Mouse (Mus musculus): ENCODE measurements around the gene Dapk2.

Gene Dapk2

DNA sequence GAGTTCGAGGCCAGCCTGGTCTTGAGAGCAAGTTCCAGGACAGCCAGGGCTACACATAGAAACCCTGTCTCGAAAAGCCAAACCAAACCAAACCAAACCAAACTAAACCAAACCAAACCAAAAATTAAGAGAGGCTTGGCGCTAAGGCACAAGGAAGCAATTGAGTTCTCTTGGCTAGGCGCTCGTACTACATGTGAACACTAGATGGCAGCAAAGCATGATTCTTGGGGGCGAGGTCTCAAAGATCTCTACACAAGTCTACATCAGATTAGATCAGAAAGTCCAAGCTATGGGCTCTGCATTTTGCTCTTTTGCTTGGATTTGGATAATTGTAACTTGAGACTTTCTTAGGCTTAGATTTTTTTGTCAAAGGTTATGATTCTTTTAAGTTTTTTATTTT is 13.8 kb upstream of the Dapk2 start:
- peak; percentile 68 for DNase-seq

DNA sequence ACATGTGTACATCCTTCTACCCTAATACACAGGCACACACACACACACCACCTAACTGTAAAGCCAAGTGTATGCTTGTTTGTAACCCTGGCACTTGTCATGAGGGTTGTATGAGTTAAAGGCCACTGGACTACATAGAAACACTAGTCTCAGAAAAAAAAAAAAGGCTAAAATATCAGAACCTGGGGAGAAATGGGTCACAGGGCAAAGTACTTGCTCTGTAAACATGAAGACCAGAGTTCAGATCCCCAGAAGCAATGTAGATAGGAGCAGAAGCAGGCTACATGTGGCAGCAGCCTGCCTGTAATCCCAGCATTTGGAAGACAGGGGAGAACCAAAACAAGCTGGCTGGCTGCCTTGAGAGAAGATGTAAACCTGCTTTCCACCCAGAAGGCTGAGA is 11.9 kb upstream of the Dapk2 start:
- DNase-seq, result no peak

DNA sequence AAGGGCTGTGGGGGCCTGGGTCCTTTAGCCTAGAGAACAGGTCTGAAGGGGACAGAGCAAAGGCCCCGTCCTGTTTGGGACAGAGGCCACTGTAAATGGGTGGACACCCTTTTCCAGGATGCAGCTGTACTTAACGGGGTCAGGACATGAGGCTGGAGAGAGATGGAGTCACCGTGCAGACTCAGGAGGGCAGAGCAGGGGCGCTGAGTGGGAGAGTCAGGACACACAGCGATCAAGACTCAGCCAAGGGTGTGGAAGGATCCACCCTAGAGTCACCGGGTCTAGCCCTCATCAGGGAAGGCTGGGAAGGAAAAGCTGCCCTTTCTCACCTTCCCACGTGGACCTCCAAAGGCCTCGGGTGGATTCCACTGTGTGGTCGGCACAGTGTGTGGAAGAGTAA is 6.0 kb upstream of the Dapk2 start:
- DNase-seq, result no peak

DNA sequence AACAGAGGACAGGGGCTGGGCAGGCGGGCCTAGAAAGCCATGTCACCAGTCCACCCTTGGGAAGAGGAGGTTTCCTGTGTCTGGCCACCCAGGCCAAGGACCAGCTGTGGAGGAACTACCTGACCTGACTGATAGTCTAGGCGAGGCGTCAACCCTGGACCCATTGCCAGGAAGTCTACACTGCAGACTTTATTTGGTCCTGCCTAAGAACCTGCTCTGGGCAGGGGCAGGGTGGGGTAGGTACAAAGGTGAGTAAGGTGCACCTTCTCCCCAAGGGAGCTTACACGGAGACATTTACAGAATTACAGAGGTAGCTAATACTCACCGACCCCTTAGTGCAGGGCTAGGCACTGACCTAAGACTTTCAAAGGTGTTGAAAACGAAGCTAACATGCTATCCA is 4.4 kb upstream of the Dapk2 start:
- no peak for DNase-seq

DNA sequence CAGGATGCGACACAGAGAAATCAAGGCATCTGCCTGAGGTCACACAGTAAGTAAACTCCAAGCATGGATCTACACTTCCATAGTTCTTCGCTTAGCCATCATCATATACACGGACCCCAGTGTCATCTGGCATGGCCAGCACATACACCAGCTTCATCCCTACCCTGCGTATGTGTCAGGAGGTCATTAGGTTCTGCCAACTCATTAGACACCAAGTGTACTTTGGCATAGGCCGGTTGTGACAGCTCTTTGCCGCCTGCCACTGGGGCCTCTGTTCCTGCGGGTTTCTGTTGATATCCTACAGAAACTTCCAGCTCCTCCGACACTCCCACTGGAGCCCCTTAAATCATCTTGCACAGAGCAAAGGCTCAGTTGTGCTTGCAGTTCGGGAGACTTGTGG is 4.0 kb upstream of the Dapk2 start:
- no peak for DNase-seq

DNA sequence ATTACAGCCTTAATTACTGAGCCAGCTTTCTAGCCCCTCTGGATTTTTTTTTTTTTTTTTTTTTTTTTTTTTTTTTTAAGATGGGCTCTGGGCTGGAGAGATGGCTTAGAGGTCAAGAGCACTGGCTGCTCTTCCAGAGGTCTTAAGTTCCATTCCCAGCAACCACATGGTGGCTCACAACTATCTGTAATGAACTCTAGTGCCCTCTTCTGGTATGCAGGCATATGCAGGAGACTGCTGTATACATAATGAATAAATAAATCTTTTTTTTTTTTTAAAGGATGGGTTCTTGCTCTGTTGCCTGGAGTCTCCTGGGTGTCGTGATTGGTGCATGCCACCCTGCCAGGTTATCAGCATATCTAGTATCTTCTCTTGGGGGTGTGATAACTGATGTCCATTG is 2.5 kb upstream of the Dapk2 start:
- no peak for DNase-seq

DNA sequence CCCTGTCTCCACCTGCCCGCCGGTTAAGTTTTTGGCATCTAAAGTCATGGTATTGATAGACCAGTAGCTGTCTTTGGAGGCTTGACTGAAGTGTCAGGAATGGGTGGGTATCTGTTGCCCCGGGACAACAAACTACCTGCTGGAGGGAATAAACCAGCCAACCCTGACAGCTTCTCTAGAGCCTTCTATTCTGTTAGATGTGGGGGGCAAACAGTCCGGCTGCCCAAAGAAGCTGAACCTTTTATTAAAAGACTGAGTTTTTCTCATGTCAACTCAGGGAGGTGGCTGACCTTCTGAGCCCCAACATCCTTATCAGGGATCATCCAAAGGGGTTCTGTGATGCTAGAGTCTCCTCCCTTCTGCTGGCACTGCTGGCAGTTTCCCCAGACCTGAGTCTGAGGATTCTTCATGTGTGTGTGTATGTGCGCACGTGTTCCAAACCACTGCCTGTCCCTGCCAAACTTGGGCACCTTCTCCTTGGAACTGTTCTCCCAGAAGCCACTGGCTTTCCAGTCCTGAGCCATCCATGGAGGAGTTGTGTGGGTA is 935 bp downstream of the Dapk2 start:
- no peak for DNase-seq

DNA sequence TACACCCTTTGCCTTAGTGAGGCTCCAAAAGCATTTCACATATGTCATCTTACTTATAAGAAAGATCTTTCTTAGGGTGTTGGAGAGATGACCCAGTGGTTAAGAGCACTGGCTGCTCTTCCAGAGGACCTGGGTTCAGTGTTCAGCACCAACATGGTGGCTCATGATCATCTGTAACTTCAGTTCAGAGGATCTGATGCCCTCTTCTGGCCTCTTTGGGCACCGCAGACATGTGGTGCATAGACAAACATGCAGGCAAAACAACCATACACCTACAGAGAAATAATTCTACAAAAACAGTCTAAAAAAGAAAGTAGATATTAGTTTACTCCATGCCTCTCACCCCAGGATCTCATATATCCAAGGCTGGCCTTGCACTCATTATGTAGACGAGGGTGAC is 2.1 kb downstream of the Dapk2 start:
- DNase-seq, result no peak

DNA sequence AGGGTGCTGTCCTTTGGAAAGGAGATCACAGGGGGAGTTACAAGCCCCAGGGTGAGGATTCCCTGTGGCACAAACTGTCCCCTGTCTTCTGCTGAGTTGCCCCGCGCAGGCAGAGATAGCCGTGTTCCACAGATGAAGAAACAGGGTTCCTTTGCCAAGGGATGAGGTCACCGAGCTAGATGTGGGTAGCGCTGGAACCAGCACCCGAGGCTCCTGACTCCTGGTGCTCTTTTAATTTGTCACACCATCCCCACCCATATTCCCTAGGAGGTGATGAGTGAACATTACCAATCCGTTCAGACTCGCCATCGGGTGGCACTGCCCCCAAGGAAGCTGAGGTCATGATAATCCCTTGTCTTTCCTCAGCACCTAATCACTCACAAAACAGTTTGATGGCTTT is 5.0 kb downstream of the Dapk2 start:
- no peak for DNase-seq

DNA sequence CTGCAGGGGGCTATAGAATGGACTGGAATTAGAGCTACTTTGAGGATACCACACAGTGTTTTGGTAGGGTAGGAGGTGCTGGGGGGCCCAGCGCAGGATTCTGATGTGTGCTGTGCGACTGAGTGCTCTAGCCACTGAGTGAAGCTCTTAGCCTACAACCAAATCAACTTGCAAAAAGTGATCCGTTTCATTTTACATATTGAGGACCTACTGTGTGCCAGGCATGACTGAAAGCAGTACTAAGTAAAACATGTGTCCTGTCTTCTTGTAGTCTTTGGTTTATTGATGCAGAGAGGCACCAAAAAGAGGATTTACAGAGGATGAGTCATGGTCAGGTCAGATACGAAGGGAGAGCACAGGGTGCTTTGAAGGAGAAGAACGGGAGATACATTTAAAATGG is 9.2 kb downstream of the Dapk2 start:
- no peak for DNase-seq

DNA sequence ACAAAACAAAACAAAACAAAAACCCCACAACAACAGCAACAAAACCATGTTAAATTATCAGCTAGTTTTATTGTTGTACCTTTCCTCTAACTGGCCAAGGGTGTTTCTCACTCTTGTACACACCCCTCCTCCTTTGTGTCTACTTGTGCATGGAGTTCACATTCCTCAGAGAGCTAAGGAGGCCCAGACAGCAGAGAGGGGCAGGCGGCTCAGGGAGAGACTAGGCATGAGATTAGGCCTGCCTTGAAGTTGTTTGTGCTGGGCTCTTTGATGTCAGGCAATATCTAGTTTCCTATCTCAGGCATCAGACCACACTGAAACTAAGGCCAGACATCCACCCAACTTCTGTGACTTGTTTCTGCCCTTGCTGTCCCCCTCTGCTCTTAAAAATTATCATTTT is 10.2 kb downstream of the Dapk2 start:
- no peak for DNase-seq

DNA sequence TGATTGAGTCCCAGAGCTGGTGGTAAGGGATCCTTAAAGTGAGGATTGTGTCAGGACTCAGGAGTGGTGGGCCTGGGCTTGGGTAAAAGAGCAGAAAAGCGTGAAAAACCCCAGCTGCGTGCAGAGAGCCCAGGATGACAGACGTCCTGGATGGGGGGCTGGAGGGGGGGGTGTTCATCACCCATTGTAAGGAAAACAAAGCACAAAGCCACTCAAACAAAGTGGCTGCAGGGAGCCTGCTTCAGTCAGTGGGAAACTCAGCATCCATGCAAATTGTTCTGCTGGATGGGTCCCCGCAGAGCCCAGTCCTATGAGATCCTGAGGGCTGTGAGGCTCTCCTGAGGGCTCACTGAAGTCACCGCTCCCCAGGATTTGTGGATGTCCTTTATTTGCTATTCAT is 12.5 kb downstream of the Dapk2 start:
- no peak for DNase-seq

DNA sequence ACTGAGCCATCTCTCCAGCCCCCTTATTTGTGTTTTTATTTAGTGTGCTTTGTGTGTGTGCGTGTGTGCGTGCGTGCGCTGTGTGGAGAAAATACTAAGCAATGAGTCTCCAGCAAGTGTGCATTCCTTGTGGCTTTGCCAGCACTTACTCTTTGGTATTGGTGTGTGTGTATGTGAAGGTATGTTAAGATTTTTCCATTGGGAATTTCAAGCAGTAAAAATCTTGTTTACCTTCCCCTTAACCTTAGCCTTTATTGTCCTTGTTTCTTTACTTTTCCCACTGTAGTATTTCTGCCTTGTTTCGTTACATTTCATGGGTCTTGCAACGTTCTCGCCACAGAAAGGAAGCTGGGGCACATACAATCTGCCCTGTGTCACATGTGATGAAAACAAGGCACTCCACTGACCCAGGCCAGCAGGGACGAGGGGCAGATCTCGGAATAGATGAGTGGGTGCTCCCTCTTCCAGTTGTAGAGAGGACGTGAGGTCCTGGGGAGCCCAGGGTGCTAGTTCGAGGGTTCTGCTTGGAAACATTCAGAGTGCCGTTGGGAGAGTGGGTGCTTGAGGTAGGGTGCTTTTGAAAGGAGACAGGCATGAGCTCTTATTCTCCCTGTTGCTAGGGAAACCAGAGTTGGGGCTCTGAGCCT is 13.4 kb downstream of the Dapk2 start:
- no peak for DNase-seq

DNA sequence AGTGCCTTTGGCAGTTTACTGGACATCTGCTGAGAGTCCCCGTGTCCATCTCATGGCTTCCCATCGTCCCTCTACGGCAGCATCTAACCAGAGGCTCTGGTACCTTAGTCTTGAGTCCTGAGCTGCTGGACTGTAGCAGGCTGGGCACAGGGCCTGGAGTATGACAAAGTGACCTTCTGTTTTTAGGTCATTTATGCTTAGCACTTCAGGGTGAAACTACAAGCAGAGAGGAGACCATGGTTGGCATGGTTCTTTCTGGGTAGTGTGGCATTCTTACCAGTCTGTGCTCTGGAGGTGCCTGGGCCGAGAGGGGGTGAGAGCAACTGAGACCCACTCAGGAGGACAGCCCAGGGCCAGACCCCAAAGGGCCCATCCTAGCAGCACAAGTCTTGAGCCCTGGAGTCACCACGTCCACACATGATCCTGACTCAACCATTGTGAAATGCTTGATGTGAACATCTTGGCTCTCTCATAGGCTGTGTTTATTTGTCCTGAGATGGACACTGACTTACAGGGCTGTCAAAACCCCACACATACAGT is 15.4 kb downstream of the Dapk2 start:
- no peak for DNase-seq

DNA sequence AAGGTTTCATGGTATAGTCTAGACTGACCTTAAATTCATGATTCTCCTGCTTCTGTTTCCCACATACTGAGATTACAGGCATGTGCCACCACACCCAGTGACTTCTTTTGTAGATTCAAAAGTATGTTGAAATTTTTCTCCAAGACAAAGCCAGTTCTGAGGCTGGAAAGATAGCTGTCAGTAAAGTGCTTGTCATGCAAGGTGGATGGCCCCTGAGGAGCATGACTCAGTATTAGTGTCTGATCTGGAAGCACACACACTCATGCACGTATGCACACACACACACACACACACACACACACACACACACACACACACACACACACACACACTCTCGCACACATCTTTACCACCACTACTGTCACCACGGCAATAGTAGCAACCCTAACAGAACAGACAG is 17.0 kb downstream of the Dapk2 start:
- no peak for DNase-seq

DNA sequence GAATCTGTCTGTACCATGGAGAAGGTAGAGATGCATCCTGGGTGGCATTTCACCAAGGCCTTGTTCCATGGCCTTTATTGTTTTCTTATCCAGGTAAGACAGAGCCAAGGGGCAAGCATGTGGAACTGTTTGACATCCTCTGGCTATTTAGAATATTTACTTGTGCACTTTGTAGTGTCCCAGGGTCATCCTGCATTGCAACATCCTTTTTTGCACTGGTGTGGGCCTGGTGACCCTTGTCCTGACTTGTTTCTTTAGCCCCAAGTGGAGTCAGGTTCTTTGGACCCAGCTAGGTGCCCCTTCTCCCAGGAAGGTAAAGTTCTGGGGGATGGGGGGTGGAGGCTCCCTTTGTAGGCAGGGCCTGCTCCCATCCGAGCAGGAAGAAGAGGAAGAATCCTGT is 20.0 kb downstream of the Dapk2 start:
- DNase-seq, result no peak

DNA sequence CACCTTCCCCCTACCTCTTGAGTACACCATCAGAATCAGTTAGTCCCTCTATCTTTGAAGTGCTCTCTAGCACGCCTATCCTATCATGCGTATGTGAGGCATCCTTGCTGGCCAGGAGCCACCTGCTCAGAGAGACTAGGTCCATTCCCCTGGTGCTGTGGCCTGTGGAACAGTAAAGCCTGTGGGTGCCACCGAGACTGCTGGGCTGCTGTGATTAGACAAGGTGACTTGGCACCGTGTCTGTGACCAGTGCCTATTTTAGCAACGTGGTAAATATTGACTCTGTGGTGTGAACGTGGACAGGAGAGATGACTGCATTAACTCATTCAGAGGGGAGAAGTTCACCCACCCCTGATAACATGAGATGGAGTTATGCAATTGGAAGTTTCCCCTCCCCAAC is 21.8 kb downstream of the Dapk2 start:
- no peak for DNase-seq

DNA sequence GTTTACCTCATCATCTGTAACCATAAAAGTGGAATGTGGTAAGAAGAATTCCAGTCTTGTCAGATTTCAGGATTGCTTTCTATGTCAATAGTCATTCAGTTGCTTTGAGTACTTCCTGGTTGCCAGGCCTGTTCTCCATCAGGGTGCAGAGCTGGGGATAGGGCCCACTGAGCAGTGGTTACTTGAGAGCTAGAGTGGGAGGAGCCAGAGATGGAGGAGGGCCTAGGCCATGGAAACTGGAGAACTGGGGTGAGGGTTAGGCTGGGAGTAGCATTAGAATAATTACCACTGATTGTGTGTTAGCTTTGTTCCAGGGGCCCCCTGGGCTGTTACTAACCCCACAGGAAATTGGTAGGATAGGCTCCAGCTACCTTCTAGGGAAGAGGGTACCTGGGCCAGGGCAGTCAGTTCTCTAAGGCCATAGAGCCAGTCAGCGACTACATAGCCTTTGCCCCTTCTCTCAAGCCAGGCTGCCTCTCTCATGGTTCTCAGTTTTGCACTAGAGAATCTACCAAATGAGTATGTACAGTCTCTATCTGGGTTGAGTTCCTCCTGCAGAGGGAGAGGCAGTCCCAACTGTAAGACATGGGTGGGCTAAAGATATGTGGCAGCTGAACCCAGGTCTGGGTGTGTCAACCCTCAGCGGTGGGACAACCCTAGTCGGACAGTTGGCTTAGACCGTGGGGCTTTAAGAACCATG is 23.3 kb downstream of the Dapk2 start:
- DNase-seq, result no peak

DNA sequence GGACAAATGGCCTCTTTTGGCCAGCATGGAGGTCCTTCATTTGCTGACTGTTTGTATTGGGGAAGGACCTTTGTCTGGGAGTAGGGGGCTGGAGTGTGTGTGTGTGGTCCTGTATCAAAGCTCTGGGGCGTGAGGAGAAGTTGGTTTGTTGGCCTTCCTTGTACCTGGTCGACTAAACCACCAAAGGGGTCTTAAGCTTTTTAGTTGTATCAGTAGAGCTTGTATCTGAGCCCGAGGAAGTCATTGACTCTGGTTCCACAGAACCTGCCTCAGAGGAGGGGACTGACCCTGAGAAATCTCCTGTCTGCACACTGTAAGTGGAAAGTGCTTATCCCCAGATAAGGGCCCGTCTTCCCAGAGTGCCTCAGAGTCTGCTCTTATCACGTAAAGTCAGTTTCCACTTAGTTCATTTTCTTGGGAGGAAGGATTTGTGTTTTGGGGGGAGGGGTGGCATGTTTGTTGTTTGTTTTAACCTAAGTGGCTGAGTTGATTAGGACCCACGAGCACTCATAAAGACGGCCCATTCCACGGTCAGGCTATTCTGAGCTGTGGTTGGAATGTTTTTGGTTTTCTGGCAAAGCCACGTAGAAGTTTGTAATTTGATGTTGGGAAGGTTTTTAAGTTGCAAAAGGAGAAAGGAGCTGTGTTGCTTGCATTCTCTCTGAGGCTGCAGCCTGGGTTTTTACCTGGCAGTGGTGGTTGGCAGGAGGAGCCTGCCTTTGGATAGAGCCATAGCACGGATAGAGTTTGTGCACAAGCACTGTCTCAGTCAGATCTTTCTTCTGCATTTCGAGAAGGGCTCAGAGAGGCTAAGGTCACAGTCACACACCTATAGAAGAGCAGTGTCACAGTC is 24.0 kb downstream of the Dapk2 start:
- DNase-seq, result no peak

DNA sequence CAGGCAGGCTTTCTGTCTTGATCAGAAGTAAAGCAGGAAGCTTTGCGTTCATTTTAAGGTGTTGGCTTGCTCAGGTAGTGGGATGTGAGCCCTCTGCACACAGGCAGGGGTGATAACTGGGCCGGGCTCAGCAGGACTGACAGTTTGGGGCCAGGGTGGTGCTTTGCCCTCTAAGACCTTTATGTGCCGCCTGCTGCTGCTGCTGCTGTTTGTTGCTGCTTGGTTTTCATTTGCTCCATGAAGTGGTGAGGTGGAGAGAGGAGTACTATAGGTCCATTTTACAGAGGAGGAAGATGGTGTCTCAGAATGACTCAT is 24.6 kb downstream of the Dapk2 start:
- DNase-seq, result no peak

DNA sequence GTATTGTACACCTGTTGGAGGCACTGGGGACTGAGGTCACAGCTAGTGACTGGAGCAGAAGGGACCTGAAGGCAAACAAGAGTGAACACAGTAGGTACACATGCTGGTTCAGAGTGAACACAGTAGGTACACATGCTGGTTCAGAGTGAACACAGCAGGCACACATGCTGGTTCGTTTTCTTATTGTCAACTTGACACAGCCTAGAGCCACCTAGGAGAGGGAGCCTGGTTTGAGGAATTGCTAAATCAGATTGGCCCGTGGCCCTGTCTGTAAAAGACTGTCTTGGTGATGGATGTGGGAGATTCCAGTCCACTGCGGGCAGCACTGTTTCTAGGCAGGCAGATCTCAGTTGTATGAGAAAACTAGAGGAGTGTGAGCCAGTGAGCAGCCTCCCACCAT is 25.0 kb downstream of the Dapk2 start:
- no peak for DNase-seq

DNA sequence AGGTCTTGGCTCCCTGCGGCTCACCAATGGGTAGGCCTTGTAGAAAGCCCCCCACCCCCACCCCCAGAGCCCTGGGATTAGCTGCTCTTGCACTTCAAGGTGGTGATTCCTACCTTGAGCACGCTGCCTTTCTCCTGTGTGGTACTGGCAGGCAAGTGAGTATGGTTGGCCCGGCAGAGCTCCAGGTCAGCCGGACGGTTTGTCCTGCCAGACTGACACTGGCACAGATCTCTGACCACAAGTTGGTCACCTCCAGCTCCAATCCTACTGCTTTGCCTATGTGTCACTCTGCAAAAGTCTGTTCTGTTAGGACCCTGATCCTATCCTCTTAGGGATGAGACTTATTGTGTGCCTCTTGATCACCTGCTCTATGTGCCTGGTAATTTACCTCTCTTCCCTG is 26.5 kb downstream of the Dapk2 start:
- no peak for DNase-seq

DNA sequence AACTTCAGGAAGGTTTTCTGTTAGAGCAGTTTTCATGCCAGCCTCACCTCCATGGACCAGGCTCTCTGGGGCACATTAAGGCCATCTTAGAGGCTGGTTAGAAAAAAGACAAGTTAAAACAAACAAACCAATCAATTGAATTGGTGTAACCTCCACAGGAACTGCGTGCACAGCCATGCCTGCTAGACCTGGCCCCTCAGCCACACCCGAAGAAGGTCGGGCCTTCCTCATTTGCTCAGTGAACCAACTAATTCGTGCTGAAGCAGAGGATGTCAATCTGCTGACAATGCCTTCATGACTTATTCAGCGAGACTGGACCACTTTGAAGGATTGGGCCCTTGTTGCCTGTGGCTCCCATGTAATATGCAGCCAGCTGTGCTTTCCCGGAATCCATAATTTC is 28.4 kb downstream of the Dapk2 start:
- DNase-seq, result no peak

DNA sequence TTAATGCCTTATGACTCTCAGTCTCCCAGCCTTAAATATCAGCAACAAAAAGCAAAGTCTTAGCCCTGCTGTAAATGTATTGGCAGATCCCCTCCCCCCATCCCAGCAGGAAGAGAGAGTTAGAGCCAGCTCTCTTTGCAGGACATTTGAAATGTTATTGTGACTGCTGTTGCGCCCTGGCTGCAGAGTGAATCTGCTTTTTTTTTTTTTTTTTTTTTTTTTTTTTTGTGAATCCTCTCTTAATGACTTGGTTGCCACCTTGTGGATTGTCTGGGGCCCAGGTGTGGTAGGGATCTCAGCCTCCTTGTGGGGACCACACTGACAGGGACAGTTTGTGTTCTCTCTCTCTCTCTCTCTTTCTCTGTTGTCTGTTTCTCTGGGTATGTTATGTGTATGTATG is 31.0 kb downstream of the Dapk2 start:
- no peak for DNase-seq

Measured in cerebellum, adult 11 months (tissue).